Mouse (Mus musculus): ENCODE measurements around the gene Prol1. TPM values are rescaled to one million over a fixed set of nuclear protein-coding genes. Genes with fewer than 3 reads are reported as not detected.

The Prol1 gene
- polyA plus RNA-seq, 1 experiment from 2014 or later = not detected

Other genes starting within 250 kb of the Prol1 start
- gene Smr2, start 230.8 kb upstream of the Prol1 start, polyA plus RNA-seq (2015; fragmentation: Nextera tagmentation; extraction: Ambion mirVana) = not detected in 2 replicates
- not detected in 2 replicates for gene Gm11116, start 205.8 kb upstream of the Prol1 start, polyA plus RNA-seq (2015; fragmentation: Nextera tagmentation; extraction: Ambion mirVana)
- gene Gm11115, start 163.2 kb upstream of the Prol1 start, polyA plus RNA-seq (2015; fragmentation: Nextera tagmentation; extraction: Ambion mirVana) = not detected in 2 replicates
- not detected in 2 replicates for gene Gm7714, start 48.4 kb upstream of the Prol1 start, polyA plus RNA-seq (2015; fragmentation: Nextera tagmentation; extraction: Ambion mirVana)
- not detected in 2 replicates for gene Amtn, start 58.8 kb downstream of the Prol1 start, polyA plus RNA-seq (2015; fragmentation: Nextera tagmentation; extraction: Ambion mirVana)
- not detected in 2 replicates for gene Ambn, start 138.7 kb downstream of the Prol1 start, polyA plus RNA-seq (2015; fragmentation: Nextera tagmentation; extraction: Ambion mirVana)
- not detected in 2 replicates for gene Enam, start 170.7 kb downstream of the Prol1 start, polyA plus RNA-seq (2015; fragmentation: Nextera tagmentation; extraction: Ambion mirVana)
- gene Jchain, start 210.6 kb downstream of the Prol1 start, polyA plus RNA-seq (2015; fragmentation: Nextera tagmentation; extraction: Ambion mirVana) = 0.11 and 0.58 TPM in 2 replicates
- 50.8 and 55.0 TPM in 2 replicates for gene Utp3, start 237.2 kb downstream of the Prol1 start, polyA plus RNA-seq (2015; fragmentation: Nextera tagmentation; extraction: Ambion mirVana)
- 248 and 258 TPM in 2 replicates for gene Rufy3, start 247.7 kb downstream of the Prol1 start, polyA plus RNA-seq (2015; fragmentation: Nextera tagmentation; extraction: Ambion mirVana)

Measured in forebrain, embryonic 16.5 days (tissue).